ENCODE assay signal across 10 mouse cellular contexts in the genomic region with DNA sequence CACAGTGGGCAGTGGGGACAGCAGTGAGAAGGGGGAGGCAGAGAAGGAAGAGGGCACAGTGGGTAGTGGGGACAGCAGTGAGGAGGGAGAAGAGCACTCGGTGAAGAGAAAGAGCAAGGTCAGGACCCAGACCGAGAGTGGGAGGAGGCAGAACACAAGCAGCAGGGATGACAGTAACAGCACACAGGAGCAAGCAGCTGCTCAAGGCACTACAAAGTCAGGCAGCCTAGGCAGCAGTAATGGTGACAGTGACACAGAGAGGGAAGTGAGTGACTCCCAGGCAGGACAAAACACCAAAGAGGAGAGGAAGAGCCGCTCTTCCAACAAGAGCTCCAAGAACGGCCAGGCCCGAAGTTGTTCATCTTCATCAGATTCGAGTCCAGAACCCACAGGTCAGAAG. TPM values are rescaled to one million over a fixed set of nuclear protein-coding genes. Genes with fewer than 3 reads are reported as not detected.
DNase-seq lines count a peak whose midpoint lies in the region; ATAC-seq and TF ChIP-seq lines count a peak whose summit lies in the region.
"Had no signal": no experiment of that assay in that cellular context is flagged by ENCODE, and none has a peak within 500 bp of the region (broad histone marks: within the 10 kb centered on the region; RNA-seq: fewer than 3 reads in every experiment).

No protein-coding gene starts in this region.

- WGBS in heart, postnatal 0 days = 73% methylated on average over 6 of the region's 6 CpGs
- WGBS in embryonic facial prominence, embryonic 13.5 days = 68% methylated on average over 6 of the region's 6 CpGs
- 67% methylated on average over 6 of the region's 6 CpGs for WGBS in intestine, postnatal 0 days
- 66% methylated on average over 6 of the region's 6 CpGs for WGBS in neural tube, embryonic 12.5 days

- H3K27me3 ChIP-seq in heart, postnatal 0 days (ENCODE audit: control insufficient read depth, insufficient read depth, low read length) = no peaks in the 10 kb centered on the region
- H3K27me3 ChIP-seq in embryonic facial prominence, embryonic 13.5 days = no peaks in the 10 kb centered on the region
- H3K27me3 ChIP-seq in intestine, postnatal 0 days (replicated peaks; ENCODE audit: control insufficient read depth, insufficient read depth, low read length) = no peaks in the 10 kb centered on the region
- no peaks in the 10 kb centered on the region for H3K27me3 ChIP-seq in neural tube, embryonic 12.5 days (replicated peaks)

- DNase-seq in heart, postnatal 0 days (ENCODE audit: low spot score) = no peak
- no peak for DNase-seq in heart, postnatal 25 days (ENCODE audit: low spot score)
- no peak for DNase-seq in frontal cortex, postnatal 14 days (ENCODE audit: low spot score in 2 of 2)
- no peak for DNase-seq in right cerebral cortex, adult 18-20 months
- DNase-seq: layer of hippocampus, adult 9-11 months had no signal

- TF ChIP-seq CTCF in heart, postnatal 0 days (IDR thresholded peaks at IDR 0.05; ENCODE audit: low read depth) = no peak
- no peak for TF ChIP-seq CTCF in intestine, postnatal 0 days (IDR thresholded peaks at IDR 0.05; ENCODE audit: low read depth)

- H3K4me2 ChIP-seq in heart, postnatal 0 days (ENCODE audit: low read depth, low read length) = peak overlapping the region; percentile 70; the same call in 1 of the 2 replicates
- peak overlapping the region; percentile 86 for H3K4me2 ChIP-seq in embryonic facial prominence, embryonic 13.5 days
- H3K4me2 ChIP-seq in intestine, postnatal 0 days (replicated peaks; ENCODE audit: low read depth) = peak overlapping the region; percentile 80; the same call in 1 of the 2 replicates
- H3K4me2 ChIP-seq in neural tube, embryonic 12.5 days (replicated peaks) = peak overlapping the region; percentile 79

- H3K4me1 ChIP-seq in heart, postnatal 0 days (ENCODE audit: control insufficient read depth, insufficient read depth) = peaks cover 16% of the 10 kb centered on the region
- peaks cover 38% of the 10 kb centered on the region for H3K4me1 ChIP-seq in embryonic facial prominence, embryonic 13.5 days
- peaks cover 5% of the 10 kb centered on the region; the same call in 1 of the 2 replicates for H3K4me1 ChIP-seq in intestine, postnatal 0 days (replicated peaks; ENCODE audit: control insufficient read depth, insufficient read depth, low read length)
- peaks cover 27% of the 10 kb centered on the region for H3K4me1 ChIP-seq in neural tube, embryonic 12.5 days

- H3K27ac ChIP-seq in heart, postnatal 0 days (ENCODE audit: low read depth) = no peak overlapping the region
- H3K27ac ChIP-seq in embryonic facial prominence, embryonic 13.5 days = 0 out of 2 replicates have a peak overlapping the region, but pooled peaks have one; percentile 86
- H3K27ac ChIP-seq in intestine, postnatal 0 days (ENCODE audit: low read depth, low read length) = no peak overlapping the region
- peak overlapping the region; percentile 6 for H3K27ac ChIP-seq in neural tube, embryonic 12.5 days

- peaks cover 60% of the 10 kb centered on the region for H3K36me3 ChIP-seq in heart, postnatal 0 days (replicated peaks; ENCODE audit: control insufficient read depth, insufficient read depth, low read length)
- peaks cover 68% of the 10 kb centered on the region for H3K36me3 ChIP-seq in embryonic facial prominence, embryonic 13.5 days
- H3K36me3 ChIP-seq in intestine, postnatal 0 days (ENCODE audit: control insufficient read depth, insufficient read depth) = peaks cover 45% of the 10 kb centered on the region
- peaks cover 62% of the 10 kb centered on the region for H3K36me3 ChIP-seq in neural tube, embryonic 12.5 days

- no peak overlapping the region; the same call in 1 of the 2 replicates for H3K9ac ChIP-seq in heart, postnatal 0 days (replicated peaks; ENCODE audit: low read depth, low read length)
- peak overlapping the region; percentile 85 for H3K9ac ChIP-seq in embryonic facial prominence, embryonic 13.5 days
- no peak overlapping the region for H3K9ac ChIP-seq in intestine, postnatal 0 days (ENCODE audit: low read depth, low read length)
- peak overlapping the region; percentile 54 for H3K9ac ChIP-seq in neural tube, embryonic 12.5 days

- H3K9me3 ChIP-seq in heart, postnatal 0 days (replicated peaks; ENCODE audit: control insufficient read depth, low read length) = no peaks in the 10 kb centered on the region
- H3K9me3 ChIP-seq in embryonic facial prominence, embryonic 13.5 days = no peaks in the 10 kb centered on the region
- no peaks in the 10 kb centered on the region for H3K9me3 ChIP-seq in intestine, postnatal 0 days (ENCODE audit: control insufficient read depth)
- no peaks in the 10 kb centered on the region for H3K9me3 ChIP-seq in neural tube, embryonic 12.5 days

- TF ChIP-seq EP300 in heart, postnatal 0 days (IDR thresholded peaks at IDR 0.05; ENCODE audit: low read depth) = no peak

- intact Hi-C loops in heart, postnatal 25 days (cut with DNase I) = loop anchor here (1.0 to 5.0 kb wide), 2 partner anchors 17 to 34 kb away; no protein-coding TSS in a partner anchor

- no peak overlapping the region for H3K4me3 ChIP-seq in heart, postnatal 0 days (ENCODE audit: low read depth, low read length)
- H3K4me3 ChIP-seq in embryonic facial prominence, embryonic 13.5 days = peak overlapping the region; percentile 74
- H3K4me3 ChIP-seq in intestine, postnatal 0 days (ENCODE audit: low read depth, low read length) = no peak overlapping the region
- peak overlapping the region; percentile 62; the same call in 1 of the 2 replicates for H3K4me3 ChIP-seq in neural tube, embryonic 12.5 days

- ATAC-seq in heart, postnatal 0 days (ENCODE audit: insufficient read depth, low read depth) = no peak
- no peak for ATAC-seq in embryonic facial prominence, embryonic 13.5 days (ENCODE audit: insufficient number of reproducible peaks, insufficient read depth, low FRiP score, low TSS enrichment, low read depth)
- ATAC-seq in intestine, postnatal 0 days = no peak
- ATAC-seq in neural tube, embryonic 12.5 days (ENCODE audit: low FRiP score, low read depth) = no peak
- no peak for ATAC-seq in frontal cortex, adult (ENCODE audit: low TSS enrichment)

RNA-seq across cellular contexts. Expression of gene Ino80e, which starts 1.6 kb away (rescaled TPM):
- 16.6 and 29.5 TPM in 2 replicates for total RNA-seq in heart, postnatal 0 days (2014; rRNA removed; ENCODE audit: low replicate concordance)
- 35.8 and 37.0 TPM in 2 replicates for polyA plus RNA-seq in heart, postnatal 0 days (2015; fragmentation: Nextera tagmentation; extraction: Ambion mirVana)
- 10 to 100 TPM; 17.7 to 18.9 TPM for total RNA-seq in heart, postnatal 25 days (2021)
- polyA plus RNA-seq in embryonic facial prominence, embryonic 13.5 days (2015; fragmentation: Nextera tagmentation; extraction: Ambion mirVana) = 84.1 and 108 TPM in 2 replicates
- polyA plus RNA-seq in intestine, postnatal 0 days (2015; fragmentation: Nextera tagmentation; extraction: Ambion mirVana) = 36.4 and 37.4 TPM in 2 replicates
- 86.4 and 88.0 TPM in 2 replicates for polyA plus RNA-seq in neural tube, embryonic 12.5 days (2016; fragmentation: Nextera tagmentation; extraction: Ambion mirVana)

RNA-seq across cellular contexts. Expression of gene Hirip3, which starts 2.0 kb away (rescaled TPM):
- 2.6 and 5.3 TPM in 2 replicates for total RNA-seq in heart, postnatal 0 days (2014; rRNA removed; ENCODE audit: low replicate concordance)
- 6.6 and 8.6 TPM in 2 replicates for polyA plus RNA-seq in heart, postnatal 0 days (2015; fragmentation: Nextera tagmentation; extraction: Ambion mirVana)
- 1 to 10 TPM; 5.1 to 5.5 TPM for total RNA-seq in heart, postnatal 25 days (2021)
- 37.5 and 43.0 TPM in 2 replicates for polyA plus RNA-seq in embryonic facial prominence, embryonic 13.5 days (2015; fragmentation: Nextera tagmentation; extraction: Ambion mirVana)
- polyA plus RNA-seq in intestine, postnatal 0 days (2015; fragmentation: Nextera tagmentation; extraction: Ambion mirVana) = 7.2 and 9.5 TPM in 2 replicates
- polyA plus RNA-seq in neural tube, embryonic 12.5 days (2016; fragmentation: Nextera tagmentation; extraction: Ambion mirVana) = 29.1 and 33.5 TPM in 2 replicates

RNA-seq across cellular contexts. Expression of gene Doc2a, which starts 16.6 kb away (rescaled TPM):
- 0.73 TPM in 1 of 2 replicates, not detected in the other for total RNA-seq in heart, postnatal 0 days (2014; rRNA removed; ENCODE audit: low replicate concordance)
- polyA plus RNA-seq in heart, postnatal 0 days (2015; fragmentation: Nextera tagmentation; extraction: Ambion mirVana) = not detected in 2 replicates
- total RNA-seq in heart, postnatal 25 days (2021) = not detected
- polyA plus RNA-seq in embryonic facial prominence, embryonic 13.5 days (2015; fragmentation: Nextera tagmentation; extraction: Ambion mirVana) = 1.6 and 1.9 TPM in 2 replicates
- 1.5 and 1.6 TPM in 2 replicates for polyA plus RNA-seq in intestine, postnatal 0 days (2015; fragmentation: Nextera tagmentation; extraction: Ambion mirVana)
- 6.2 and 9.1 TPM in 2 replicates for polyA plus RNA-seq in neural tube, embryonic 12.5 days (2016; fragmentation: Nextera tagmentation; extraction: Ambion mirVana)

RNA-seq across cellular contexts. Expression of gene Taok2, which starts 20.7 kb away (rescaled TPM):
- total RNA-seq in heart, postnatal 0 days (2014; rRNA removed; ENCODE audit: low replicate concordance) = 47.4 and 47.9 TPM in 2 replicates
- 17.9 and 20.9 TPM in 2 replicates for polyA plus RNA-seq in heart, postnatal 0 days (2015; fragmentation: Nextera tagmentation; extraction: Ambion mirVana)
- 10 to 100 TPM; 43.6 to 44.6 TPM for total RNA-seq in heart, postnatal 25 days (2021)
- polyA plus RNA-seq in embryonic facial prominence, embryonic 13.5 days (2015; fragmentation: Nextera tagmentation; extraction: Ambion mirVana) = 53.4 and 53.6 TPM in 2 replicates
- polyA plus RNA-seq in intestine, postnatal 0 days (2015; fragmentation: Nextera tagmentation; extraction: Ambion mirVana) = 11.5 and 12.9 TPM in 2 replicates
- 57.5 and 59.1 TPM in 2 replicates for polyA plus RNA-seq in neural tube, embryonic 12.5 days (2016; fragmentation: Nextera tagmentation; extraction: Ambion mirVana)

RNA-seq across cellular contexts. Expression of gene 4930451I11Rik, which starts 32.4 kb away (rescaled TPM):
- not detected in 2 replicates for total RNA-seq in heart, postnatal 0 days (2014; rRNA removed; ENCODE audit: low replicate concordance)
- not detected in 2 replicates for polyA plus RNA-seq in heart, postnatal 0 days (2015; fragmentation: Nextera tagmentation; extraction: Ambion mirVana)
- total RNA-seq in heart, postnatal 25 days (2021) = not detected
- not detected in 2 replicates for polyA plus RNA-seq in embryonic facial prominence, embryonic 13.5 days (2015; fragmentation: Nextera tagmentation; extraction: Ambion mirVana)
- polyA plus RNA-seq in intestine, postnatal 0 days (2015; fragmentation: Nextera tagmentation; extraction: Ambion mirVana) = not detected in 2 replicates
- polyA plus RNA-seq in neural tube, embryonic 12.5 days (2016; fragmentation: Nextera tagmentation; extraction: Ambion mirVana) = not detected in 2 replicates
- polyA plus RNA-seq: brain, embryonic 14.5 days had no signal

Comparison
In these comparisons a context has a peak if more than half of its experiments do, and no peak if none do; other contexts are left out.
1. H3K27ac ChIP-seq: peak in embryonic facial prominence, embryonic 13.5 days (single experiment) and neural tube, embryonic 12.5 days (single experiment); none in heart, postnatal 0 days (single experiment) and intestine, postnatal 0 days (single experiment).
2. H3K4me3 ChIP-seq: peak in embryonic facial prominence, embryonic 13.5 days (single experiment) and neural tube, embryonic 12.5 days (single experiment); none in heart, postnatal 0 days (single experiment) and intestine, postnatal 0 days (single experiment).
3. H3K9ac ChIP-seq: peak in embryonic facial prominence, embryonic 13.5 days (single experiment) and neural tube, embryonic 12.5 days (single experiment); none in heart, postnatal 0 days (single experiment) and intestine, postnatal 0 days (single experiment).
4. Peak in every context shown above with its lines, with median percentiles within 50 percentile points of each other: H3K4me2 ChIP-seq.